Mouse (Mus musculus): ENCODE data around the gene Epb41l2.

- TF ChIP-seq CTCF (IDR thresholded peaks at IDR 0.05; ENCODE audit: low read depth) (no peak), EP300 (IDR thresholded peaks at IDR 0.05; ENCODE audit: low read depth) (no peak)
Measured at GRCm38 (mm10) chr10:25311554-25312212, 47.9 kb upstream of the Epb41l2 start.
